Mouse (Mus musculus) embryonic fibroblast, embryonic 13.5 days (primary cell): ENCODE data around the gene Nek11.

ENCODE experiments used
- CTCF ChIP-seq: IDR thresholded peaks from 2 replicates; pipeline ENCODE4 v1.5.1; 2011; ENCODE audit warnings: mild to moderate bottlenecking, control low read depth, low read length, moderate library complexity, borderline replicate concordance; ENCODE audit not compliant: insufficient read depth
- POLR2A ChIP-seq: IDR thresholded peaks from 2 replicates; pipeline ENCODE4 v1.6.1; 2011; ENCODE audit warnings: low read depth, mild to moderate bottlenecking, control low read depth, low read length, moderate library complexity

DNA sequence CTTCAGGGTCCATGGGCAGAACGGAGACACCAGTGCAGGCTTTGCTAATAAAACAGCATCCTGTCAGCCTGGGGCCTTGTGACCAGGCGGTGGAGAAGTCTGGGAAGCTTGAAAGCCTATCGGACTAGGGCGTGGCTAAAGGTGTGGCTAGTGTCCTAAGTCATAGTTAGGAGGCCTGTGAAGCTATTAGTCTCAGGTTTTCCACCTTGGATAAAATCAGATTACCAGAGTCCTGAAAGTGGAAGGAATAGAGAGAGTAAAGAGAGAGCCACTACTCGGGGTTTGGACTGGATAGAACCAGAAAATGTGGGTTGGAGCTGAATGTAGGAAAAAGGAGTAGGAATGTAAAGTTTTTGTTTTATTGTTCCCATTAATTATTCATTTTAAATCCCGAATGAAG is 250.3 kb downstream of the Nek11 start, which contains the start of gene 1700080E11Rik:
- TF ChIP-seq CTCF (no peak), POLR2A (no peak)
